Mouse (Mus musculus) bone marrow, adult 2 months (tissue): ENCODE data around the gene Phospho1. TPM values are rescaled to one million over a fixed set of nuclear protein-coding genes. Genes with fewer than 3 reads are reported as not detected.

Experiments
- H3K27ac ChIP-seq: fragments of 200-500 bp; 2 replicates; pipeline ENCODE4 v1.5.1; 2012; ENCODE audit warnings: low read depth, mild to moderate bottlenecking, control low read depth, inconsistent platforms, low read length; ENCODE audit not compliant: control insufficient read depth, poor library complexity, insufficient read depth
- H3K4me1 ChIP-seq: fragments of 200-500 bp; 2 replicates; pipeline ENCODE4 v1.6.1; 2011; ENCODE audit warnings: low read length; ENCODE audit not compliant: control insufficient read depth, insufficient read depth
- H3K4me3 ChIP-seq: fragments of 200-500 bp; replicated peaks from 2 replicates; pipeline ENCODE3; 2011; ENCODE audit warnings: mild to moderate bottlenecking, low read depth, low read length, control low read depth; ENCODE audit not compliant: control insufficient read depth
- CTCF ChIP-seq: fragments of 200-500 bp; IDR thresholded peaks from 2 replicates; pipeline ENCODE4 v1.5.1; 2011; ENCODE audit warnings: low read length, control low read depth; ENCODE audit not compliant: control insufficient read depth, insufficient read depth
- POLR2A ChIP-seq: fragments of 200-500 bp; IDR thresholded peaks from 2 replicates; pipeline ENCODE4 v1.6.1; 2011; ENCODE audit warnings: low read depth, mild to moderate bottlenecking, control low read depth, low read length, borderline replicate concordance; ENCODE audit not compliant: control insufficient read depth
- WGBS: fragments of 180-500 bp; shearing (Covaris S2); methylation state at CpG from one replicate; pipeline ENCODE4 v1.1.7; 2018; 5-methylcytosine and 5-hydroxymethylcytosine counted together
- polyA plus RNA-seq: library from polyadenylated mRNA; stranded (reverse); fragments of >200 nt; gene quantifications from 2 replicates; pipeline ENCODE4 v1.2.4, GENCODE M21; 2011; ENCODE audit warnings: low replicate concordance; ENCODE audit not compliant: missing spikeins, insufficient read depth, insufficient read length

Gene Phospho1
- polyA plus RNA-seq, 1 experiment = 23.4 TPM

- H3K4me1 ChIP-seq = peaks cover 9% of the 10 kb centered on the region
- no peak overlapping the region for H3K4me3 ChIP-seq
- TF ChIP-seq CTCF = peak; percentile 11; the same call in 1 of the 2 replicates
- TF ChIP-seq POLR2A = no peak
- H3K27ac ChIP-seq = no peak overlapping the region
- 29% methylated on average over 15 of the region's 15 CpGs for WGBS
Measured at GRCm38 (mm10) chr11:95831641-95832040, 7.3 kb downstream of the Phospho1 start.

GRCm38 (mm10) chr11:95832129-95833005 is 8.1 kb downstream of the Phospho1 start:
- Histone ChIP-seq H3K27ac (no peak overlapping the region), H3K4me3 (no peak overlapping the region), H3K4me1 (peaks cover 10% of the 10 kb centered on the region)
- no peak for TF ChIP-seq POLR2A
- TF ChIP-seq CTCF = no peak
- WGBS = 88% methylated on average over 18 of the region's 18 CpGs

- Histone ChIP-seq H3K4me3 (no peak overlapping the region), H3K27ac (peak overlapping the region; percentile 95), H3K4me1 (peaks cover 11% of the 10 kb centered on the region)
- 68% methylated on average over 8 of the region's 8 CpGs for WGBS
- TF ChIP-seq POLR2A (no peak), CTCF (no peak)
Measured at GRCm38 (mm10) chr11:95833006-95833570, 8.8 kb downstream of the Phospho1 start.

GRCm38 (mm10) chr11:95833631-95834142 is 9.4 kb downstream of the Phospho1 start:
- Histone ChIP-seq H3K4me3 (peak overlapping the region; percentile 43), H3K4me1 (peaks cover 15% of the 10 kb centered on the region), H3K27ac (peak overlapping the region; percentile 95)
- TF ChIP-seq POLR2A = no peak
- no peak for TF ChIP-seq CTCF
- 34% methylated on average over 18 of the region's 18 CpGs for WGBS

GRCm38 (mm10) chr11:95834143-95834667 is 9.9 kb downstream of the Phospho1 start:
- TF ChIP-seq POLR2A (peak; percentile 43; the same call in 1 of the 2 replicates), CTCF (no peak)
- H3K4me3 ChIP-seq = peak overlapping the region; percentile 43
- H3K27ac ChIP-seq = peak overlapping the region; percentile 95
- WGBS = under 1% methylated on average over 22 of the region's 22 CpGs
- H3K4me1 ChIP-seq = peaks cover 15% of the 10 kb centered on the region

- Histone ChIP-seq H3K4me1 (peaks cover 16% of the 10 kb centered on the region), H3K4me3 (no peak overlapping the region)
- no peak for TF ChIP-seq POLR2A
Measured at GRCm38 (mm10) chr11:95834742-95835710, 10.7 kb downstream of the Phospho1 start.

GRCm38 (mm10) chr11:95835832-95836231 is 11.5 kb downstream of the Phospho1 start:
- H3K4me3 ChIP-seq = no peak overlapping the region
- peaks cover 18% of the 10 kb centered on the region for H3K4me1 ChIP-seq
- peak overlapping the region; percentile 31; the same call in 1 of the 2 replicates for H3K27ac ChIP-seq
- WGBS = 34% methylated on average over 6 of the region's 6 CpGs
- 0 out of 2 replicates have a peak, but pooled peaks have one; percentile 0 for TF ChIP-seq POLR2A
- no peak for TF ChIP-seq CTCF

More at GRCm38 (mm10) chr11:95834742-95835710, 10.7 kb downstream of the Phospho1 start:
- 2% methylated on average over 15 of the region's 15 CpGs for WGBS
- H3K27ac ChIP-seq = peak overlapping the region; percentile 95
